Mouse (Mus musculus) forebrain, embryonic 11.5 days (tissue): ENCODE measurements around the gene B2m. TPM values are rescaled to one million over a fixed set of nuclear protein-coding genes. Genes with fewer than 3 reads are reported as not detected.
"Not testable (repeated sequence)": the region's sequence is repeated elsewhere in the genome, so short reads cannot be mapped to it uniquely, and the experiment has no call there.

Experiments used
- ATAC-seq: fragments of 200-750 bp; cut with Nextera tagmentation; replicated peaks from 2 replicates; pipeline ENCODE4 v1.8.0; 2017; ENCODE audit warnings: moderate TSS enrichment; ENCODE audit not compliant: low FRiP score
- DNase-seq: peaks from one replicate; pipeline ENCODE4 v3.0.0-alpha.2; 2017; ENCODE audit warnings: low spot score
- H3K27ac ChIP-seq: fragments of 300-500 bp; sonication (generic); 2 replicates; pipeline ENCODE4 v1.5.1; 2014; ENCODE audit warnings: low read depth, low read length
- H3K27me3 ChIP-seq: fragments of 300-500 bp; sonication (generic); 2 replicates; pipeline ENCODE4 v1.6.1; 2014; ENCODE audit warnings: mild to moderate bottlenecking, low read length, mixed read lengths; ENCODE audit not compliant: control insufficient read depth, insufficient read depth
- H3K36me3 ChIP-seq: fragments of 300-500 bp; sonication (generic); 2 replicates; pipeline ENCODE4 v1.6.1; 2014; ENCODE audit warnings: mild to moderate bottlenecking, low read length, moderate library complexity, mixed read lengths; ENCODE audit not compliant: control insufficient read depth, insufficient read depth
- H3K4me1 ChIP-seq: fragments of 300-500 bp; sonication (generic); replicated peaks from 2 replicates; pipeline ENCODE4 v1.6.1; 2014; ENCODE audit warnings: low read length, mixed read lengths; ENCODE audit not compliant: control insufficient read depth, insufficient read depth
- H3K4me2 ChIP-seq: fragments of 300-500 bp; sonication (generic); 2 replicates; pipeline ENCODE4 v1.6.1; 2014; ENCODE audit warnings: low read depth, mild to moderate bottlenecking, low read length, moderate library complexity, mixed read lengths; ENCODE audit not compliant: severe bottlenecking
- H3K4me3 ChIP-seq: fragments of 300-500 bp; sonication (generic); 2 replicates; pipeline ENCODE4 v1.5.1; 2014; ENCODE audit warnings: low read depth, low read length
- H3K9ac ChIP-seq: fragments of 300-500 bp; sonication (generic); 2 replicates; pipeline ENCODE4 v1.6.1; 2014; ENCODE audit warnings: low read length
- H3K9me3 ChIP-seq: fragments of 300-500 bp; sonication (generic); 2 replicates; pipeline ENCODE4 v1.6.1; 2016; ENCODE audit warnings: low read length, mixed read lengths; ENCODE audit not compliant: control insufficient read depth
- WGBS: fragments of 180-500 bp; shearing (Covaris S2); extraction: QIAGEN DNeasy Blood & Tissue Kit; methylation state at CpG from one replicate; pipeline ENCODE4 v1.1.7; 2014; 5-methylcytosine and 5-hydroxymethylcytosine counted together
- polyA plus RNA-seq: library from polyadenylated mRNA; unstranded; fragments of >200 nt; fragmentation: Nextera tagmentation; extraction: Ambion mirVana; gene quantifications from 2 replicates; pipeline ENCODE4 v1.2.1, GENCODE M21; 2014

B2m gene
- polyA plus RNA-seq: 98.5 and 101 TPM in 2 replicates

DNA sequence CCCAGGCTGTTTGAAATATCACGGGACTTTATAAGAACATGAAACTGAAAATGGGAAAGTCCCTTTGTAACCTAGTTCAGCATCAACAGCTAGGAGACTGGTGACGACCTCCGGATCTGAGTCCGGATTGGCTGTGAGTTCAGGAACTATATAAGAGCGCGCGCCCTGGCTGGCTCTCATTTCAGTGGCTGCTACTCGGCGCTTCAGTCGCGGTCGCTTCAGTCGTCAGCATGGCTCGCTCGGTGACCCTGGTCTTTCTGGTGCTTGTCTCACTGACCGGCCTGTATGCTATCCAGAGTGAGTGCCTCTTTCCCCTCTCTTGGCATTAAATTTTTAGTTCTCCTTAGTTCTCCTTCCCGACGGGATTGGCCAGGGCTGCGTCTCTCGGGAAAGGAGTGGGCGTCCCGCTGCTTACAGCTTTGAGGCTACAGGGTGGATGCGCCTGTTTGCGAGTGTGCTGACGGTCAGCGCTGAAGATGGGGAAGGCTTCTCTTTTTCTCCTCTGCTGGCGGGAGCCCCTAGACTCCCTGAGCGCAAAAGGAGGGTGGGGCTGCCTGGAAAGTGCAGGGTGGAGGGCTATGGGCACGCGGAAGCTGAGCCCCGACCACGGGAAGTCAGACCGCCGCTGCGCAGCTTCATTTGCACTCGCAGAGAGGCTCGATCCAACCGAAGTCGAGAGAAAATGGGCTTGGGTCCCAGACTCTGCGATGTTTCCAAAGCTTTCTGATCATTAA lies at the start of gene B2m:
B2m (plus strand) TSS at position 179 of the 734 bp plus-strand sequence.
- DNase-seq (peak; percentile 95), ATAC-seq (peak; percentile 99)
- peak within 1 kb of the TSS; percentile 76 for H3K9ac ChIP-seq
- no peaks in the 10 kb centered on the region for H3K36me3 ChIP-seq
- under 1% methylated on average over 40 of the region's 40 CpGs for WGBS
- H3K9me3 ChIP-seq: no peaks in the 10 kb centered on the region
- H3K4me3 ChIP-seq: peak within 1 kb of the TSS; percentile 53
- peaks cover 2% of the 10 kb centered on the region; the same call in 1 of the 2 replicates for H3K4me1 ChIP-seq
- H3K27ac ChIP-seq: no peak within 1 kb of the TSS
- no peaks in the 10 kb centered on the region for H3K27me3 ChIP-seq
- H3K4me2 ChIP-seq: peak within 1 kb of the TSS; percentile 76

DNA sequence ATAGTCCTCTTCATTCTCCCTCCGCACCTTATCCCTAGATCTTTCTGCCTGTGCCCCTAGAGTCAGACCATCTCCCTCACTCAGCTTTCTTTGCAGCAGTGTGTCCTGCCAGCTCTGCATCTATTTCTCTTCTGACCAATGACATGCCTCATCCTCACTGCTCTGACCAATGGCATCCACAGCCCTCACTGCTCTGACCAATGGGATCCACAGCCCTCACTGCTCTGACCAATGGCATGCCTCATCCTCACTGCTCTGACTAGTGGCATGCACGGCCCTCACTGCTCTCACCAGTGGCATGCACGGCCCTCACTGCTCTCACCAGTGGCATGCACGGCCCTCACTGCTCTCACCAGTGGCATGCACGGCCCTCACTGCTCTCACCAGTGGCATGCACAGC lies 49.8 kb upstream of the B2m start:
- not testable (repeated sequence) for H3K27ac ChIP-seq, DNase-seq, H3K4me1 ChIP-seq, H3K36me3 ChIP-seq, H3K27me3 ChIP-seq, H3K4me2 ChIP-seq, ATAC-seq, H3K9me3 ChIP-seq, H3K9ac ChIP-seq, H3K4me3 ChIP-seq
- 84% methylated on average over 5 of the region's 5 CpGs for WGBS

DNA sequence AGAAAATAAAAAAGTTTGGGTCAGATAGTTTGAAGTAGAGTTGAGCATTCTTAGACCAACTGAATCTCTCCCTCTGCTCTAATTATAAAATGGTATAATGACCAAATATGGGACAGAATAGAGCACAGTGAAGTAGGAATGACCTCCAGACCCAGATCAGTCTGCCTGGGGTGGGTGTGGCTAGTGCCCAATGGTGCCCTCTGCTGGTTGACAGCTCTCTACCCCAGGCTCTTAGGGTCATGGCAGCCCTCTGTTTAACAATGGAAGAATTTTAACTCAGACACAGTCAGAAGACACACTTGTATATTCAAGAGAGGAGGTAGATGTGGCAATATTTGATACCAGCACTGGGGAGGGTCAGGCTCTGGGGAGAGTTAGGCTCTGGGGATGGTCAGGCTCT lies 45.4 kb upstream of the B2m start:
- no peaks in the 10 kb centered on the region for H3K9me3 ChIP-seq
- H3K4me3 ChIP-seq: no peak overlapping the region
- DNase-seq (no peak), ATAC-seq (no peak)
- no peaks in the 10 kb centered on the region for H3K4me1 ChIP-seq
- no peak overlapping the region for H3K9ac ChIP-seq
- no peak overlapping the region for H3K4me2 ChIP-seq
- no peak overlapping the region for H3K27ac ChIP-seq
- H3K27me3 ChIP-seq: no peaks in the 10 kb centered on the region
- H3K36me3 ChIP-seq: no peaks in the 10 kb centered on the region; the same call in 1 of the 2 replicates

DNA sequence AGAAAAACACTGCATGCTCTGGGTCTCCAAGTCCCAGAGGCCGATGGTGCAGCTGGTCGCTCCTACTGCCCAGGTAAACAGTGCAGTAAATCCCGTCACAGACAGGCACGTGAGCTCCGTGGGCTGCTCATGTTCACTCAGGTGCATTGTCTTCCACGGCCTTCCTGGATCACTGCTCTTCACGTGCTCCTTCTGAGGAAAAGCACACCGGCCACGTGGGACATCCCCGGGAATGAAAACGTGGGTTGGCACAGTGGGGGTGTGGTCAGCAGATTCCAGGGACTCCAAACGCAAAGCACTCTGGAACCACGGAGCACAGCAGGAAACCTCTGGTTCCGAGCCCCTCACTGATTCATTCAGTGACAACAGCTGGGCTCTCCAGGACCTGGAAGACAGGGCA lies 39.4 kb upstream of the B2m start:
- no peak overlapping the region for H3K9ac ChIP-seq
- H3K27me3 ChIP-seq: no peaks in the 10 kb centered on the region
- no peak for ATAC-seq
- no peak overlapping the region for H3K4me3 ChIP-seq
- H3K4me1 ChIP-seq: no peaks in the 10 kb centered on the region
- H3K9me3 ChIP-seq: no peaks in the 10 kb centered on the region
- 91% methylated on average over 14 of the region's 14 CpGs for WGBS
- no peak overlapping the region for H3K4me2 ChIP-seq
- H3K27ac ChIP-seq: no peak overlapping the region
- peaks cover 2% of the 10 kb centered on the region; the same call in 1 of the 2 replicates for H3K36me3 ChIP-seq
- no peak for DNase-seq

DNA sequence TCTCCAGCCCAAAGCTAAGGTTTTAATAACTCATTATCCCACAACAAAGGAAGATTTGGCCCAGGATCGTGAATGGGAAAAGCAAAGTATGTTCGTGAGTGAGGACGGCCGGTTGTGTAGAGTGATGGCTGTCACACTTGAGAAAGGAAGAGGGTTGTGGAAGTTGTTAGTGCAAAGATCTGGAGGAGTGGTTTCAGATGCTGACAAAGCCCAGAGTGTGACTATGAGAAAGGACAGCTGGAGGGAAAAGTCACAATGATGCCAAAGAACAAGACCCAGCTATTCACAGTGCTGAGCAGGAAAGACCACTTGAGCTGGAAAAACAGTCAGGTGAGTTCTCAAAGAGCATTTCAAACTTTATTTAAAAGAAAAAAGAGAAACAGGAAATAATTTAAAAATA lies 37.8 kb upstream of the B2m start:
- no peaks in the 10 kb centered on the region for H3K9me3 ChIP-seq
- no peak for ATAC-seq
- H3K27ac ChIP-seq: no peak overlapping the region
- no peak overlapping the region for H3K4me2 ChIP-seq
- no peak overlapping the region for H3K9ac ChIP-seq
- H3K4me3 ChIP-seq: no peak overlapping the region
- no peak for DNase-seq
- no peaks in the 10 kb centered on the region for H3K4me1 ChIP-seq
- H3K27me3 ChIP-seq: no peaks in the 10 kb centered on the region
- peaks cover 2% of the 10 kb centered on the region; the same call in 1 of the 2 replicates for H3K36me3 ChIP-seq
- WGBS: 83% methylated on average over 4 of the region's 4 CpGs

DNA sequence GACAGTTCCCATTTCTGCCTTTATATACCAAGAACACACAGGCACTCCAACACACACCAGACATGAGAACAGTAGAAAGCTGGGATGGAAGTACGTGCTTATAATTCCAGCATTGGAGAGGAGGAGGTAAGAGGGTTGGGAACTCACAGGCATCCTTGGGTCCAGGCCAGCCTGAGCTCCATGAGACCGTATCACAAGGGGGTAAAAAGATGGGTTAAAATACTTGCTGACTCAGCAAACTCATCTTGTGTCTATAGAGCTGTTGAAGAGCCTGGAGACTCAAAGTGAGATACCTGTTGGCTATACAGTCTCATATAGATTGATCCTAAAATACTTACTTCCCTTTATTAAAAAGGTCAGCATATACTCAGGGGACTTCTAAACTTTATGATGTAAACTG lies 30.6 kb upstream of the B2m start:
- no peaks in the 10 kb centered on the region; the same call in 1 of the 2 replicates for H3K4me1 ChIP-seq
- H3K9me3 ChIP-seq: no peaks in the 10 kb centered on the region
- H3K36me3 ChIP-seq: peaks cover 2% of the 10 kb centered on the region; the same call in 1 of the 2 replicates
- WGBS: 89% methylated on average over 2 of the region's 2 CpGs
- no peak overlapping the region for H3K4me3 ChIP-seq
- no peak overlapping the region for H3K9ac ChIP-seq
- DNase-seq (no peak), ATAC-seq (no peak)
- H3K4me2 ChIP-seq: no peak overlapping the region
- H3K27ac ChIP-seq: no peak overlapping the region
- no peaks in the 10 kb centered on the region for H3K27me3 ChIP-seq

DNA sequence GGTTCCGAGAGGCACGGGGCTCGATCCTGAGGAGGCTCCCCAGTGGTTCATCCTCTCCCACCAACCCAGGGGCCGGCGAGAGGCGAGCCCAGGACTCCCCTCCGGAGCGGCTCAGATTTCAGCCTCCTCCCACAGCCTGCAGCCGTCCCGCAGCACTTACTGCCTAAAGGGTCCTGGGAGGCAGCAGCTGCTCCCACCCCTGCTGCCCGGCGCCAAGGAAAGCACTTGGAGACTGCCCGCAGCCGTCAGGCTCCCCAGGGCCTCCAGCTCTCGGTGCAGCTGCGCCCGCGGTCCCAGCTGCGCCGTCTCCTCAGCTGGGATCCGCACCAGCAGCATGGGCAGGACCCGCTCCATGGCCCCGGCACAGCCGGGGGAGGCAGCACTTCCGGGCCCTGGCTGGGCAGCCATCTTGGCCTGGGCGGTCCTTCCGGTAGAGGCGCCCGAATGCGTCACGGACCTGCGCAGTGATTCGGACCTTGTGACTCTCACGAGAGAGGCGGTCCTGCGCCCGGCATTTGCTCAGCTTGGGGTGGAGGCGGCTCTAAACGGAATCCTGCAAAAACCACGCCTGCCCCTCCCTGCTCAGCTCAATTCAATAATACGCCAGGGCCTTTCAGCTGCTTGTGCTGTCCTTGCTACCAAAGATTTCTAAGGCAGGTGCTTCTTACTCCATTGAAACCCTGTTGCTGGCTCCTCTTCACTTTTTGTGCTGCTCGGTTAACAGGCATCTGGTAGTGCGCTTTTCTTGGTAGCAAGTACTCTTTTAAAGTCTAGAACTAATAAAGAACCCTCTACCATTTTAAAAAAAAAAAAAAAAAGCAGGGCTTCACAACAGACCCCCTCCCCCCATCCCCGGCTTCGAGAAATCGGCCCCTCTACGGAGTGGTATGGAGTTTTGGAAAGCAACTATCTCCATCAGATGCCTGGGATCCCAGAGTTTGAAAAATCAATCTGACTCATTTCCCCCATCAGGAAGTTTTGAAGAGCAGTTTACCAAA lies 29.2 kb upstream of the B2m start, which contains the start of gene Spg11:
Spg11 (minus strand) TSS at position 426 of the 998 bp plus-strand sequence.
- ATAC-seq (peak; percentile 100), DNase-seq (peak; percentile 98)
- Histone ChIP-seq H3K4me1 (no peaks in the 10 kb centered on the region; the same call in 1 of the 2 replicates), H3K4me2 (peak within 1 kb of the TSS; percentile 61), H3K9ac (peak within 1 kb of the TSS; percentile 95), H3K36me3 (no peaks in the 10 kb centered on the region), H3K4me3 (peak within 1 kb of the TSS; percentile 89), H3K27ac (peak within 1 kb of the TSS; percentile 97), H3K27me3 (no peaks in the 10 kb centered on the region), H3K9me3 (no peaks in the 10 kb centered on the region)
- WGBS: under 1% methylated on average over 47 of the region's 47 CpGs

DNA sequence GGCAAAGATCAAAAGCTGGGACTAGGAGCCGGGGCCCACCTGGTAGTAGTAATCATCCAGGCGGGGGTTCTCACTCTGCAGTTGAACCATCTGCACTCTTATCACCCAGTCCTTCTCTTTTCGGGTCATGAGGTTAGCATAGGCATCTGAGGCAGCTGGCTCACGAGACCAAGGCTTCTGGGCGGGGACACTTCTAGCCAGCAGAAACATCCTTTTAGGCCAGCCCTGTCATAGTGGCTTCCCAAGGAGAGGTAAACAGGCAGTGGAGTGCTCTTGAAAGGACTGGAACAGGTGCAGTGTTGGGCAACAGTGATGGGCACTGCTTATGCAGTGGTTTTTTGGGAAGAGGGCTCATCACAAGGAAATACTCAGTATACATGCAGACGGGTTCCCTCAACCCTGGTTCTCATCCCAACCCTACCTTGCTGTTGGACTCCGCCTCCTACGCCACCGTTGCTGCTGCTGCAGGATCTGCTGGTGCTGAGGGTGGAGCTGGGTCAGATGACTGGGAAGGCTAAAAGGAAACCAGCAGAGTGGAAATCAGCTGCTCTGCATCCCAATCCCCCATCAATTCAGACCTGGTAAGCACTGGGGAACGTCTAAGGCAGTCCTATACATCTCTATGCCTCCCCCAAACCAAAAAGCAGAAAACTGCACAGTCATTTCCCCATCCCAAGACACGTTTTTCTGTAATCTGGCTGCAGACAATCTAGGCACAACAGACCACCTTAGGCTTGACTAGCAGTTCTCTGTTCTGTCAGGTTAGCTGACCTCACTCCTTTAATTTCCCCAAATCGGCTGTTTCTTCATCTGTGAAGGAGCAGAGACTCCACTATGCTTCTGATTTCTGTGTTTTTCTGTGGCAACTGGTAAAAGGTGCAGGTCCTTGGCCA lies 21.6 kb upstream of the B2m start:
- Histone ChIP-seq H3K27me3 (no peaks in the 10 kb centered on the region), H3K4me3 (no peak overlapping the region), H3K9me3 (no peaks in the 10 kb centered on the region), H3K27ac (no peak overlapping the region), H3K9ac (no peak overlapping the region), H3K4me1 (no peaks in the 10 kb centered on the region), H3K36me3 (no peaks in the 10 kb centered on the region), H3K4me2 (no peak overlapping the region)
- no peak for DNase-seq
- ATAC-seq: no peak
- 54% methylated on average over 12 of the region's 12 CpGs for WGBS
